Mouse (Mus musculus) cortical plate, adult 2 months (tissue): ENCODE measurements around the gene Sec1.

Source experiments
- CTCF ChIP-seq: fragments of 200-500 bp; IDR thresholded peaks from 2 replicates; pipeline ENCODE4 v1.5.1; 2011; ENCODE audit warnings: mild to moderate bottlenecking, control low read depth, low read length; ENCODE audit not compliant: insufficient read depth; ENCODE audit errors: extremely low read depth
- POLR2A ChIP-seq: fragments of 200-500 bp; IDR thresholded peaks from 2 replicates; pipeline ENCODE4 v1.6.1; 2011; ENCODE audit warnings: mild to moderate bottlenecking, low read length, control low read depth; ENCODE audit not compliant: insufficient read depth; ENCODE audit errors: extremely low read depth

- TF ChIP-seq POLR2A (no peak), CTCF (no peak)
These were observed 5.1 kb downstream of the Sec1 start for GRCm38 (mm10) chr7:45689099-45689498.
